Mouse (Mus musculus): ENCODE measurements around the gene Prkaa2.
A peak's percentile ranks its signal among the peaks of the same experiment; 100 is the strongest.
"Not testable (repeated sequence)": the region's sequence is repeated elsewhere in the genome, so short reads cannot be mapped to it uniquely, and the experiment has no call there.

Gene Prkaa2

DNA sequence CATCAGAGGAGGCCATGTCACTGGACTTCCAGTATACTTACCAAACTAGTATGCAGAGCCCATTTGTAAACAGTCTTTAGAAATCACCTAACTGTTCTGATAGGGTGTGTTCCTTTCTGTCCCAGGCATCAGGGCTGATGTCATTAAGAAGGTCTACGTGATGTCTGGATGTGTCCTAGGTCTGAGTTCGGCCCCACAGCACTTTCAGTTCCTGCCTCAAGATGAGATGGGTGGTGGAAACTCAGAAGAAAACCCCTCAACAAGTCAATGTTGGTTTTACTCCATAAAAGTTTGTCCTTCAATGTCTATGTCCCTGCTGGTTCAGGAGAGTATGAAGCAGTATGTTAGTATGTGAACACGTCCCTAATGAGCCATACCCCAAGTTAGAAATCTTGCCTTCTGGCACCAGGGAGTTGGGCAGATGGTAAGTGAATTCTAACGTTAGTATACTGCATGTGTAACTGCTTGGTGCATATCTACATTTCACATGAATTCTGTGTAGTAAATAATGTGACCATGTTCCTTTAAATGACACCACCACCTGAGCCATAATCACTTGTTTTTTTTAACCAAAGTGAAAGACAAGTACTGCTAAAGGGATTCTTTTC is 93.6 kb downstream of the Prkaa2 start:
- DNase-seq (ENCODE audit: low read depth, low spot score), result no peak

DNA sequence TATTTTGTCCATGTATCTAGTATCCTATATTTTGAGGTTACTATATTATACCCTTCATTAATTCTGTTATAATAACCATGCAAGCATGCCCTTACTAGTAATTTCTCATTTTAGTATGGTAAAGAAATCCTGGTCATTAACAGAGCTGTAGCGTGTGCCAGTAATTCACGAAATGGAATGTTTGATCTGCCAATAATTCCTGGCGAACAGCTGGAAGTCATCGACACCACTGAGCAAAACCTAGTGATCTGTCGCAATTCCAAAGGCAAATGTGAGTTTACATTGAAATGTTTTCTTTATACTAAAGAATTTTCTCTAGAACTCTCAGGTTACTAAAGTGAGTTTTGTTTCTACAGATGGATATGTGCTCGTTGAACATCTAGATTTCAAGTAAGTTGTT is 94.2 kb downstream of the Prkaa2 start:
- DNase-seq (ENCODE audit: low read depth, low spot score), result no peak

DNA sequence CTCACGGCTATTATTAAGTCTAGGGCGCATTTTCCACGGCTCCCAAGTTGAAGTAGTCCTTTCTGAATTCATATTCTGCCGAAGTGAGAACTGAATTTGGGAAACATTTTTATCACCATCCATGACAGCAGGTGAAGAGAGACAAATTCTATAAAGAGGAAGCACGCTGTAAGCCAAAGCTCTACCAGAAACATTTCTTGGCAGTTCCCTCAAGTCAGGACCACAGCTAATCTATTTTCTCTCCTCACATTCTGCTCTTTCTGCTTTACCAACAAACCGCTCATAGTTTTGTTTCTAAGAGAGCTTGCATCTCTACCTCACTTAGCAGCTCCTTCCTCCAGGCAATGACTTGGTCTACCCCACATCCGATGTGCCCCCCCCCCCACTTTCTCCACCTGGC is 96.0 kb downstream of the Prkaa2 start:
- DNase-seq (ENCODE audit: low read depth, low spot score), result no peak

DNA sequence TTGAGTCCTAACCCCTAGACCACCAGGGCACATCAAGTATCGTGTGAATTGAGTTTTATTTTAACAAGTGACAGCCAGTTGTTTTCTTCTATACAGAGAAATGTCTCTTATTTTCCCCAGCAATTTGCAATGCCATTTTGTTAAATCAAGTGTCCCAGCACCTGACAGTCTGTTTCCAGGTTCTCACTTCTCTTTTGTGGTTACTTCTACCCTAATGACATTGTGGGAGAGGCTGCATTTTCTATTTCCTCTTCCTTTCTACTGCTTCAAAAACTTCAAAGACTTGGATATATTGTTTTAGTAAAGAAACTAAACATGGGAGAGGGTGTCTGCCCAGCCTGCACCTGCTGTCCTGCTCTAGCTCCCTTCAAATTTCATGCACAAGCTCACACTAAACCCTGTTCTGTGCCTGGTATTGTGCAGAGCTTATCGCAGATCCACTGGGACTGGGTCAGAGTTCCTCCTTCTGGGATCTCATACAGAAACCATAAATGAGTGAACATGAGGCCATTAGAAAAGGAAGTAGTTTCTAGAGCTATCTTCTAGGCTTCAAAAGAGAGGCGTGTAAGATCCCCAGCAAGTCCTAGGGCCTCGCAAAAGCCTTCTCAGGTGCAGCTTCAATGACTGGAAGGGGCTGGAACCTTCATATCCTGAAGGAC is 102.2 kb downstream of the Prkaa2 start:
- no peak for DNase-seq (ENCODE audit: low read depth, low spot score)

DNA sequence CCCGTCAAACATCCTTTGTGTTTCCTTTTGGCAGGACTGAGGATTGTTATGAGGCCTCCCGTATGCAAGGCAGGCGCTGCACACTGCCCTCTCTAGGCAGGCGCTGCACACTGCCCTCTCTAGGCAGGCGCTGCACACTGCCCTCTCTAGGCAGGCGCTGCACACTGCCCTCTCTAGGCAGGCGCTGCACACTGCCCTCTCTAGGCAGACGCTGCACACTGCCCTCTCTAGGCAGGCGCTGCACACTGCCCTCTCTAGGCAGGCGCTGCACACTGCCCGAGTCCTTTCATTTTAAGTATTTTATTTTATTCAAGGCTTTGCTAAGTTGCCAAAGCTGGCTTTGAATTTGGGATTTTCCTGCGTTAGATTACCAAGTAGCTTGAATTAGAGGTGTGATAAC is 105.0 kb downstream of the Prkaa2 start:
- DNase-seq (ENCODE audit: low read depth, low spot score), result not testable (repeated sequence)

DNA sequence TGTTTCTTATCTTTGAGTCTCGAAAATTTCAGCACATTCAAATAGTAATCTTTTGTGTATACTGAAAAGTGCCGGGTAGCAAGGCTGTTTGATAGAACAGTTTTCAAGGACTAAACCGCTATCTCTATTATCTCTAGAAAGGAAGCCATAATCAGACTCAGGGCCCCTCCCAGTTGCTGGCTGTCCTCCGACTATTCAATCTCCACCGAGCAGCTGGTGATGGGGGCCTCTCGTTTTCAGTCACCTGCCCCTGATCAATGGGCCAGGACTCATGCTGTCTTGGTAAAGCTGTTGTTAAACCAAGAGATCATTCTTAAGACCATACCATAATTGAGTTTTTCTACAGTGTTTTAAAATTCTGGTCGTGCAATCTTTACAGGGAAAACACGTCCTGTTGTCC is 105.6 kb downstream of the Prkaa2 start:
- no peak for DNase-seq (ENCODE audit: low read depth, low spot score)

DNA sequence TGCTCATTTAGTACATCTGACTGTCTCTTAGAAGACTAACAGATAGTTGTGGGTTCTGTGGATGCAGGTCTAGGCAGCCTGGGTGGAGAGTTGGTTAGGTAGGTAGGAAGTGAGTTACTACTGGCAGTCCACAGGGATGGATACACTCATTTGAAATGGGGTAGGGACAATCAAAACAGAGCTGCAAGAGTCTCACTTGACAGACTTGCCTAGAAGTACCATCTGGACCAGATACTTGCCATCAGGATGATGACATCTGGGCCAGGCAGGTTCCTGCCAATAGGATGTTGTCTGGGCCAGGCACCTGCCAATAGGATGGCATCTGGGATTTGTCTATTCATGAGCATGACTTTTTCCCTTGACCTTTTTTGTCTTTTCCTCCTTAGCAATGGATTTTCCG is 108.0 kb downstream of the Prkaa2 start:
- DNase-seq (ENCODE audit: low read depth, low spot score), result no peak

DNA sequence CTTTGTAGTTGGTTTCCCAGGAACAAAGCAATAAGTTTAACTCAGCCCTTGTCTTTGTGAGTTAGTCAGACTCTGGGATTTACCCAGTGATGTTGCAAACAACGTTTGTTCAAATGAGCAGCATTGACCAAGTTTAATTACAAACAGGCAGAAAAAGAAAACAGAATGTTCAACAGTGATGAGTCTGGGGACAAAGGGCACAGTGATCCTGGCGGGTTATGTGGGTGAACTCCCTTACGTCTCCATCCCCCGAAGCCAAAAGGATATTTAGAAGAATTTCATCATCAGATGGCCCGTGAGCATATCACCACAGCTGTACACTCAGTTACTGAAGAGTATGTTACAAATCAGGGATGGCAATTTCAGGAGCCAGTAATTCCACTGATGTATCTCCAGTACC is 110.0 kb downstream of the Prkaa2 start:
- DNase-seq (ENCODE audit: low read depth, low spot score), result no peak

DNA sequence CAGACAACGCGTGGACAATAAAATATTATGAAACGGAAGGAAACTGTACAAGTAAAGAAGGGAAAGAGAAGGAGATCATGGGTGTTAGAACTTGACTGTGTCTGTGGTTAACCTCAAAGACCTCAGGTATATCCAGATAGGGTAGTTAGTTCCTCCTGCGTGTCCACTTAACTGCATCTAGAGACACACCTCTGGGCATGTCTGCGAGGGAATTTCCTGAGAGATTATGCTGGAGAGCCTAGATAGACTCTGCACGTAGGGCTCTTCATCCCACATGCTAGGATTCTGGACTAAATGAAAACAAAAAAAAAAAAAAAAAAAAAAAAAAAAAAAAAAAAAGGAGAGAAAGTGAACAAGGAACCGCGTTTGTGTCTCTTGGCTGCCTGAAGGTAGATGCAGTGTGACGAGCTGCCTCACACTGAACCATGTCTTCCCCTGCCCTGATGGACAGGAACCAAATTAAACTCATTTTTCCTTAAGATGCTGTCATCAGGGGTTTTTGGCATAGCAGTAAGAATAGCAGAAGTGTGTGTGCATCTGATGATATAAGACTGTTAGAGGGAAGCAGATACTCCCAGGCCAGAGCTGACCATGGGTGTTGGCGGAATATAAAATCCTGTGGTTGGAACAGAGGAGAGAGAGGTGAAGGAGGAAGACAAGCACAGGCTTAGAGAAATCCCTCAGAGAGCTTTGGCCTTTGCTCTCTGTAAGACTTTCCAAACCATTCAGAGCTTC is 116.4 kb downstream of the Prkaa2 start:
- DNase-seq (ENCODE audit: low read depth, low spot score), result no peak

DNA sequence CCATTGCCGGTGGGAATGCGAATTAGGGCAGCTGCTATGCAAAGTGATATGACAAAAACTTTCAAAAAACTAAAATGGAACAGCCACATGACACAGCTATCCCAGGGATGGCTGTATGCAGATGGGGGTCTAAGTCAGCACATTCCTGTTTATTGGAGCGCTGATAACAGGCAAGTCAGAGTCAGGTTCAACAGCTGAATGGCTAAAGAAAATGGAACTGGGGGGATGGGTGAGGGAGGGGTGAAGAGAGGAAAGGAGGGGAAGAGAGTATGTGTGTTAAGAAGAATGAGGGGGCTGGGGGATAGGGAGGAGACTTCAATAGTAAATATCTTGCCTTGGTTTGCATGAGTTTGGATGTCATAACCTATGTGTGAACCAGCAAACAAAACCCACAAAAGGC is 117.4 kb downstream of the Prkaa2 start:
- no peak for DNase-seq (ENCODE audit: low read depth, low spot score)

DNA sequence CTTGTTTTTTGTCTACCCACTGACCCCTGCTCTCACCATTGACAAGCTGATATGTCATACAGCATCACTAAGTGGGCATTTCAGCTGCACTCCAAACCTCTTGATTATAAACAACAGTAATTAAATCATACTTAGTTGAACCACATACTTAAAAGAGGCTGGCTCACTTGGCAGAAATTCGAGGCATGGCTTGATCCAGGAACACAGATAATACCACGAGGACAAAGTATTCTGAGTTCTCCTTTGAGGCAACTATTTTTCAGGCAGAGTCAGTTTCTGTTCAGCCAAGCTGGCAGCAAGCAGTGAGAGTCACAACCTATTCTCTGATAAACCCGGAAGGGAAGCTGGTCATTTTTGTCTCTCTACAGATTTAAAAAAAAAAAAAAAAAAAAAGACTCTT is 119.0 kb downstream of the Prkaa2 start:
- DNase-seq (ENCODE audit: low read depth, low spot score), result no peak

DNA sequence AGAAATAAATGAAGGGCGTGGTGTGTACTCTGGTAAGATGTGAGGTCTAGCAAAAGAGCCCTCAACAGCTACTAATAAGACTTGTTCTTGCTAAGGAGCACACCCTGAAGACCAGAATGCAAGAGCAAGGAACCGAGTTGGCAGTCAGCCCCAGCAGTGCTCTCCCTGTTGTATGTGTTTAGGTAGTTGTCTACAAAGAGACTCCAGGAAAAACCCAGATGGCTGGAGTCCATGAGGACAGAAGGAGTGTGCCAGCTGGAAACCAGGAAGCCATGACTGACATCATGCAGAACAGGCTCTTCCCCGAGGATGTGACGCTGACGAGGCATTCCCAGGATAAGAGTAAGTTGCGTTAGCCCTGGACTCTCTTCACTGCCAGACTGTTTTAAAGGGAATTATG is 119.7 kb downstream of the Prkaa2 start:
- DNase-seq (ENCODE audit: low read depth, low spot score), result no peak

DNA sequence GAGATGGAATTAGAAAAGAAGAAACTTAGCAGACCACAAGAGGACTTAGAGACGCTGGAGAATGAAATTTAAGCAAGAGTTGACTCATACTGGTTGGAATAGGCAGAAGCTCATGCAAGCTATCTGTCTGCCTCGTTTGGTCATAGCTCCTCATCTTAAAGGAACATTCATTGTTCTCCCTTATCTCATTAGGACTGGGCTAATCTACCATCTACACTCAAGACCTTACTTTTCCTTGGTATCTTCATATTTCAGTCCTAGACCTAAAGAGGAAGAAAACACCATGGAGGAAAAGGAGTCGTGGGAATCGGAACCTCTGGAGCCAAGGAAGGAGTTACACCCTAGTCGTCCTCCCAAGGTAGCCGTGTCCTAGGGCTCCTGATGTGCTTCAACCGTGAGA is 121.0 kb downstream of the Prkaa2 start:
- DNase-seq (ENCODE audit: low read depth, low spot score), result no peak

DNA sequence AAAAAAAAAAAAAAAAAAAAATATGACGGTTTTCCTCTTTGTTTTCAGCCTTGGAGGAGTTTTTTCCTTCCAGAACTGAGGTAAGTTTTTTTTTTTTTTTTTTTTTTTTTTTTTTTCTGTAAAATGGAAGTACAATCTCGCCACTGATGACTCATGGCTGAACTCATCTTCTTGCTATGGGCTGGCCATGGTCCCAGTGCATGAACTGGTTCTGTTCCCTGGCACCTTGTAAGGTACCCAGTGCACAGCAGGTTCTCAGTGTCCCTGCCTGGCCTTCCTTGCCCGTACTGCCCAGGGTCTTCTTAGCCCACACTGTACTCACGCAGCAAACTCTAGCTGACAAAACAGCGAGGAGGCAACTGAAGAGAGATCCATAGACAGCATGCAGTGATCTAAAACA is 121.6 kb downstream of the Prkaa2 start:
- peak; percentile 84 for DNase-seq (ENCODE audit: low read depth, low spot score)

DNA sequence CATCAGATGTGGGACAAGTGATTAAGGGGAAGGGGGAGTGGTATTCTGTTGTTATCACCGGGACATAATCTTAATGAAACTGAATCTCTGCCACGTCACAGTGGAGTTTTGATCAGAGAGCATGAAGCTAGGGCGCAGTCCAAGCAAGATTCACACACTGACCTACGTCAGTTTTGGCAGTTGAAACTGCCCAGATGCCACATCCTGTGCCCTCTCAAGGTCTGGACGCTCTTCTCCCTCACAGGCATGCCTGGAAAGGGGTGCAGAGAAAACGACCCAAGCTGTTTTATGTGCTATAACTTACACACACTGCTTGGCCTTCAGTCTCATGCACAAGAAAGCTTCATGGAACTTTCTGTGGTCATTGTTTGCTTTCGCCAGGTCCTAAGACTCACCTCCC is 122.1 kb downstream of the Prkaa2 start:
- DNase-seq (ENCODE audit: low read depth, low spot score), result no peak

DNA sequence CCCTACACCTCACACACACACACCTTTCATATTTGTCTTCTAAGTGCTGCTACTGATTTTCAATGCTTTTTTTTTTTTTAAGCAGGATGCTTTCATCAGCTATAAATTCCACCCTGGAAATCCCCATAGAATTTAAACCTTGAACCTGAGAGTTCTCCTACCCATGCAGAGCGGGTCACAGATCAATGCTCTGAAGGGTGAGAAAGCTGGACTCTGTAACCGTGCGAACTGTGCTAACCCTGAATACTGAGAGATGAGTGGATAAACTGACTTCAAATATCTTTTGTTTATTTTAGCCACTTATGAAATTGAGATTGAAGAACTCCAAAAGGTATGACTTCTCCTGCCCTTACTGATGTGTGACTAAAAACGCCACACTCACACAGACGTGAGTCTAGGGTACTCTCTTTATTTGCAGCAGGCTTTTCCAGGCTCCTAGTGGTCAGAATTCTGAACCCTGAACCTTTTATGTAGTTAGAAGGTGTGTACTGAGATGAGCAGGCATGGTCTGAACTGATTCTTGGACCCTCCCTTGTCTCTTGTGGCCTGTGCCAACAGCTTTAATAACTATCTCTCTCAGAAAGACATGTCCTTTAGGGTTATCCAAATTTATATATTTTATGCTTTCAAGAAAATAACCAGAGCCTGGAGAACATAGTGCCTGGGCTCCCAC is 123.6 kb downstream of the Prkaa2 start:
- DNase-seq (ENCODE audit: low read depth, low spot score), result no peak

Data from 3T3-L1 (cell line).